Mouse (Mus musculus): Measurements from ENCODE around the gene Fgfr2. TPM values are rescaled to one million over a fixed set of nuclear protein-coding genes. Genes with fewer than 3 reads are reported as not detected.

Gene Fgfr2
- polyA plus RNA-seq, 1 experiment, result 0.17 TPM

GRCm38 (mm10) chr7:130969507-130969906 is 2153.6 kb downstream of the Fgfr2 start:
- Histone ChIP-seq H3K79me2 (ENCODE audit: control insufficient read depth, insufficient read depth) (no peaks in the 10 kb centered on the region), H3K4me2 (ENCODE audit: low read depth) (no peak overlapping the region), H3ac (ENCODE audit: control insufficient read depth, insufficient read length) (no peak overlapping the region), H3K27me3 (ENCODE audit: control insufficient read depth, insufficient read depth, insufficient read length) (no peaks in the 10 kb centered on the region), H3K36me3 (ENCODE audit: control insufficient read depth, insufficient read depth) (peaks cover 28% of the 10 kb centered on the region), H3K4me3 (no peak overlapping the region)
- TF ChIP-seq CEBPB (IDR thresholded peaks at IDR 0.05; ENCODE audit: insufficient read depth, poor library complexity, severe bottlenecking), result no peak
- TF ChIP-seq POLR2A (IDR thresholded peaks at IDR 0.05; ENCODE audit: insufficient read length, low read depth), result no peak
- no peak for TF ChIP-seq MYOD1 (IDR thresholded peaks at IDR 0.05; ENCODE audit: control insufficient read depth in 1 of 3, insufficient read length in 2 of 3, low read depth in 2 of 3)
- no peak for TF ChIP-seq REST (IDR thresholded peaks at IDR 0.05; ENCODE audit: insufficient read depth, insufficient read length)
- no peak for TF ChIP-seq E2F4 (IDR thresholded peaks at IDR 0.05; ENCODE audit: insufficient read depth)
- no peak for TF ChIP-seq USF1 (IDR thresholded peaks at IDR 0.05; ENCODE audit: low read depth)
- no peak for TF ChIP-seq MAX (IDR thresholded peaks at IDR 0.05; ENCODE audit: low read depth)
- TF ChIP-seq TCF12 (IDR thresholded peaks at IDR 0.05; ENCODE audit: insufficient read depth, poor library complexity, severe bottlenecking), result no peak
- no peak for TF ChIP-seq SRF (IDR thresholded peaks at IDR 0.05; ENCODE audit: control insufficient read depth, insufficient read length, low read depth)
- no peak for TF ChIP-seq POLR2AphosphoS2 (IDR thresholded peaks at IDR 0.05; ENCODE audit: insufficient read length, low read depth)
- TF ChIP-seq TCF3 (IDR thresholded peaks at IDR 0.05; ENCODE audit: insufficient read length, low read depth), result no peak
- no peak for TF ChIP-seq MYOG (IDR thresholded peaks at IDR 0.05; ENCODE audit: control insufficient read depth in 1 of 3, insufficient read depth in 1 of 3, insufficient read length in 2 of 3, low read depth in 2 of 3)

- no peaks in the 10 kb centered on the region for H3K27me3 ChIP-seq (ENCODE audit: control insufficient read depth, insufficient read depth, insufficient read length)
- no peak for TF ChIP-seq E2F4 (IDR thresholded peaks at IDR 0.05; ENCODE audit: insufficient read depth)
- TF ChIP-seq MAX (IDR thresholded peaks at IDR 0.05; ENCODE audit: low read depth), result no peak
- TF ChIP-seq USF1 (IDR thresholded peaks at IDR 0.05; ENCODE audit: low read depth), result no peak
- no peak for TF ChIP-seq MYOD1 (IDR thresholded peaks at IDR 0.05; ENCODE audit: control insufficient read depth in 1 of 3, insufficient read length in 2 of 3, low read depth in 2 of 3)
- no peak for TF ChIP-seq SRF (IDR thresholded peaks at IDR 0.05; ENCODE audit: control insufficient read depth, insufficient read length, low read depth)
- TF ChIP-seq POLR2A (IDR thresholded peaks at IDR 0.05; ENCODE audit: insufficient read length, low read depth), result no peak
- TF ChIP-seq MYOG (IDR thresholded peaks at IDR 0.05; ENCODE audit: control insufficient read depth in 1 of 3, insufficient read depth in 1 of 3, insufficient read length in 2 of 3, low read depth in 2 of 3), result no peak
- no peak for TF ChIP-seq CEBPB (IDR thresholded peaks at IDR 0.05; ENCODE audit: insufficient read depth, poor library complexity, severe bottlenecking)
- TF ChIP-seq TCF3 (IDR thresholded peaks at IDR 0.05; ENCODE audit: insufficient read length, low read depth), result no peak
- no peak for TF ChIP-seq REST (IDR thresholded peaks at IDR 0.05; ENCODE audit: insufficient read depth, insufficient read length)
- TF ChIP-seq TCF12 (IDR thresholded peaks at IDR 0.05; ENCODE audit: insufficient read depth, poor library complexity, severe bottlenecking), result no peak
- TF ChIP-seq POLR2AphosphoS2 (IDR thresholded peaks at IDR 0.05; ENCODE audit: insufficient read length, low read depth), result no peak
- no peaks in the 10 kb centered on the region for H3K79me2 ChIP-seq (ENCODE audit: control insufficient read depth, insufficient read depth)
- no peak overlapping the region for H3K4me3 ChIP-seq
- H3K4me2 ChIP-seq (ENCODE audit: low read depth), result peak overlapping the region; percentile 69
- peaks cover 27% of the 10 kb centered on the region for H3K36me3 ChIP-seq (ENCODE audit: control insufficient read depth, insufficient read depth)
- no peak overlapping the region for H3ac ChIP-seq (ENCODE audit: control insufficient read depth, insufficient read length)
Observed at GRCm38 (mm10) chr7:130969076-130969475, 2154.1 kb downstream of the Fgfr2 start.

DNA sequence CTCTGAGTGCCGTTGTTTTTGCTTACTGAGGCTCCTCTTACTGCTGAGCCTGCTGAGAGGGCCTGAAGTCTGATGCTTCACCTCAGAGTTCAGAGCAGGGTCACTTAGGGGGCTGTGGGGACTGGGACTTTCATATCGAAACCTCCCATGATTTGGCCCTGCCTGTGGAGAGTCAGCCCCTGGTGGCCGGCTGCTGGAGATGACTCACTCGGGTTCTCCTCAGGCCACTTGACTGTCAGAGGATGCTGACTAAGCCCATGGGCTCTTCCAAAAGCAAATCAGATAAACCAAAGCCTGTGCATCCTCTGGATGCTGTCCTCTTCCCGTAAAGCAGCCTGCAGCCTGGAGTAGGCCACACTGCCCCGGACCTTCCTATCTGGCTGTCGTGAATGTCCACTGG is 2154.6 kb downstream of the Fgfr2 start:
- TF ChIP-seq MYOG (IDR thresholded peaks at IDR 0.05; ENCODE audit: control insufficient read depth in 1 of 3, insufficient read depth in 1 of 3, insufficient read length in 2 of 3, low read depth in 2 of 3) (no peak), MYOD1 (IDR thresholded peaks at IDR 0.05; ENCODE audit: control insufficient read depth in 1 of 3, insufficient read length in 2 of 3, low read depth in 2 of 3) (peak in 2 of 3 experiments; percentile 12 to 31)
- H3K27me3 ChIP-seq (ENCODE audit: control insufficient read depth, insufficient read depth, insufficient read length), result no peaks in the 10 kb centered on the region
- peak overlapping the region; percentile 69 for H3K4me2 ChIP-seq (ENCODE audit: low read depth)
- no peaks in the 10 kb centered on the region for H3K79me2 ChIP-seq (ENCODE audit: control insufficient read depth, insufficient read depth)
- no peak overlapping the region for H3ac ChIP-seq (ENCODE audit: control insufficient read depth, insufficient read length)
- peaks cover 21% of the 10 kb centered on the region for H3K36me3 ChIP-seq (ENCODE audit: control insufficient read depth, insufficient read depth)
- H3K4me3 ChIP-seq, result no peak overlapping the region

DNA sequence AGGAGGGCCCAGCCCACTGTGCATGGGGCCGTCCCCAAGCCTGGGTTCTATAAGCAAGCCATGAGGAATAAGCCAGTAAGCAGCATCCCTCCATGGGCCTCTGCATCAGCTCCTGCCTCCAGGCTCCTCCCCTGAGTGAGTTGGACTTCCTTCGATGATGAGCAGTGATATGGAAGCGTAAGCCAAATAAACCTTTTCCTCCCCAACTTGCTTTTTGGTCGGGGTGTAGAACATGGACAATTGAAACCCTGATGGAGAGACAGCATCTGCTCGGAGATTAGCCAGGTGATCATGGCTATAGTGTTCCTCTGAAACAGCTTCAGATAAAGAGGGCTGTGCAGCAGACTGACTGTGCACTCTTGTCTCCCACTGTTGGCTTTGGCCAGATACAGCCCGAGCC is 2155.2 kb downstream of the Fgfr2 start:
- Histone ChIP-seq H3K36me3 (ENCODE audit: control insufficient read depth, insufficient read depth) (peaks cover 18% of the 10 kb centered on the region), H3ac (ENCODE audit: control insufficient read depth, insufficient read length) (no peak overlapping the region), H3K27me3 (ENCODE audit: control insufficient read depth, insufficient read depth, insufficient read length) (no peaks in the 10 kb centered on the region), H3K4me2 (ENCODE audit: low read depth) (peak overlapping the region; percentile 69), H3K79me2 (ENCODE audit: control insufficient read depth, insufficient read depth) (no peaks in the 10 kb centered on the region), H3K4me3 (no peak overlapping the region)
- TF ChIP-seq CEBPB (IDR thresholded peaks at IDR 0.05; ENCODE audit: insufficient read depth, poor library complexity, severe bottlenecking) (no peak), POLR2A (IDR thresholded peaks at IDR 0.05; ENCODE audit: insufficient read length, low read depth) (no peak), SRF (IDR thresholded peaks at IDR 0.05; ENCODE audit: control insufficient read depth, insufficient read length, low read depth) (no peak), MAX (IDR thresholded peaks at IDR 0.05; ENCODE audit: low read depth) (no peak), POLR2AphosphoS2 (IDR thresholded peaks at IDR 0.05; ENCODE audit: insufficient read length, low read depth) (no peak), E2F4 (IDR thresholded peaks at IDR 0.05; ENCODE audit: insufficient read depth) (no peak), TCF12 (IDR thresholded peaks at IDR 0.05; ENCODE audit: insufficient read depth, poor library complexity, severe bottlenecking) (no peak), MYOG (IDR thresholded peaks at IDR 0.05; ENCODE audit: control insufficient read depth in 1 of 3, insufficient read depth in 1 of 3, insufficient read length in 2 of 3, low read depth in 2 of 3) (no peak), REST (IDR thresholded peaks at IDR 0.05; ENCODE audit: insufficient read depth, insufficient read length) (no peak), TCF3 (IDR thresholded peaks at IDR 0.05; ENCODE audit: insufficient read length, low read depth) (no peak), USF1 (IDR thresholded peaks at IDR 0.05; ENCODE audit: low read depth) (no peak), MYOD1 (IDR thresholded peaks at IDR 0.05; ENCODE audit: control insufficient read depth in 1 of 3, insufficient read length in 2 of 3, low read depth in 2 of 3) (no peak)

DNA sequence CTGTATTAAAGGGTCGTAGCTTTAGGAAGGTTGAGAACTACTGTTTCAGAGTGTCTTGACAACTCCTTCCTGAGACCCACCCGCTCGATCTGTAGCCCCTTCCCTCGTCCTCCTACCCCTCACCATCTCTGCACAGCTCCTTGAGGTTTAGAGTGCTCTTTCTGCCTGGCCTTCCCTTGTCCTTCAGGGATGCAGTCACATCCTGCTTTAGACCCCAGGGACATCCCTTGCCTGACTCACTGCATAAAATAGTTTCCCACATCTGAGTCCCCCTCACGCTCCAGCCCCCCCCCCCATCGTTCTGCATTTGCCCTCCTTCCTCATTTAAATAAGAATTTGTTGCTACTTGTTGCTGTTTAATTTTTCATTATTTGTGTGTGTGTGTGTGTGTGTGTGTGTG is 2156.3 kb downstream of the Fgfr2 start:
- TF ChIP-seq TCF3 (IDR thresholded peaks at IDR 0.05; ENCODE audit: insufficient read length, low read depth) (no peak), MYOG (IDR thresholded peaks at IDR 0.05; ENCODE audit: control insufficient read depth in 1 of 3, insufficient read depth in 1 of 3, insufficient read length in 2 of 3, low read depth in 2 of 3) (no peak), POLR2A (IDR thresholded peaks at IDR 0.05; ENCODE audit: insufficient read length, low read depth) (no peak), USF1 (IDR thresholded peaks at IDR 0.05; ENCODE audit: low read depth) (no peak), CEBPB (IDR thresholded peaks at IDR 0.05; ENCODE audit: insufficient read depth, poor library complexity, severe bottlenecking) (no peak), SRF (IDR thresholded peaks at IDR 0.05; ENCODE audit: control insufficient read depth, insufficient read length, low read depth) (no peak), MYOD1 (IDR thresholded peaks at IDR 0.05; ENCODE audit: control insufficient read depth in 1 of 3, insufficient read length in 2 of 3, low read depth in 2 of 3) (no peak), POLR2AphosphoS2 (IDR thresholded peaks at IDR 0.05; ENCODE audit: insufficient read length, low read depth) (no peak), MAX (IDR thresholded peaks at IDR 0.05; ENCODE audit: low read depth) (no peak), TCF12 (IDR thresholded peaks at IDR 0.05; ENCODE audit: insufficient read depth, poor library complexity, severe bottlenecking) (no peak)
- Histone ChIP-seq H3K4me3 (no peak overlapping the region), H3K27me3 (ENCODE audit: control insufficient read depth, insufficient read depth, insufficient read length) (no peaks in the 10 kb centered on the region), H3K4me2 (ENCODE audit: low read depth) (peak overlapping the region; percentile 46), H3K79me2 (ENCODE audit: control insufficient read depth, insufficient read depth) (no peaks in the 10 kb centered on the region), H3K36me3 (ENCODE audit: control insufficient read depth, insufficient read depth) (peaks cover 18% of the 10 kb centered on the region), H3ac (ENCODE audit: control insufficient read depth, insufficient read length) (no peak overlapping the region)
